Mouse (Mus musculus) heart, adult 2 months (tissue): ENCODE data around the gene A630076J17Rik.

ENCODE experiments used
- CTCF ChIP-seq: fragments of 200-600 bp; IDR thresholded peaks from 2 replicates; pipeline ENCODE4 v1.8.1; 2022; ENCODE audit warnings: antibody characterized with exemption, mild to moderate bottlenecking, moderate library complexity
- EP300 ChIP-seq: fragments of 200-500 bp; IDR thresholded peaks from 2 replicates; pipeline ENCODE4 v1.6.1; 2011; ENCODE audit warnings: low read depth, low read length, control low read depth; ENCODE audit not compliant: insufficient read depth
- POLR2A ChIP-seq: fragments of 200-500 bp; IDR thresholded peaks from 2 replicates; pipeline ENCODE4 v1.6.1; 2011; ENCODE audit warnings: mild to moderate bottlenecking, low read depth, low read length, control low read depth; ENCODE audit not compliant: insufficient read depth

- TF ChIP-seq CTCF (no peak), POLR2A (no peak), EP300 (no peak)
Observed at GRCm38 (mm10) chr3:107255992-107256391, 25.6 kb downstream of the A630076J17Rik start.
